Mouse (Mus musculus) heart, adult 8-10 months (tissue): Measurements from ENCODE around the gene Gm26661. TPM values are rescaled to one million over a fixed set of nuclear protein-coding genes. Genes with fewer than 3 reads are reported as not detected.

ENCODE experiments used
- DNase-seq: peaks from one replicate; pipeline ENCODE4 v3.0.0; 2022; ENCODE audit warnings: low spot score
- total RNA-seq, 4 experiments: library from RNA; stranded (reverse); gene quantifications; 2 replicates each; pipeline ENCODE4 v1.2.4; 2022

Gene Gm26661
- not detected for total RNA-seq

- DNase-seq, result no peak
Measured at GRCm38 (mm10) chr14:7791532-7792159, at the start of gene Gm26661. Gene Gm26661, plus strand, starts transcription at chr14:7791587.

- peak; percentile 18 for DNase-seq
Measured at GRCm38 (mm10) chr14:7748944-7749763, 42.2 kb upstream of the Gm26661 start.

GRCm38 (mm10) chr14:7749764-7750089, 41.7 kb upstream of the Gm26661 start:
- no peak for DNase-seq

- DNase-seq, result peak; percentile 38
Measured at GRCm38 (mm10) chr14:7765569-7766314, 25.6 kb upstream of the Gm26661 start.

- peak; percentile 52 for DNase-seq
Measured at GRCm38 (mm10) chr14:7773714-7774389, 17.5 kb upstream of the Gm26661 start.

- no peak for DNase-seq
Measured at GRCm38 (mm10) chr14:7786073-7786472, 5.3 kb upstream of the Gm26661 start.

GRCm38 (mm10) chr14:7789266-7790030, 1.9 kb upstream of the Gm26661 start:
- DNase-seq, result no peak

GRCm38 (mm10) chr14:7791061-7791531, 291 bp upstream of the Gm26661 start:
- DNase-seq, result no peak

- DNase-seq, result no peak
Measured at GRCm38 (mm10) chr14:7795961-7796360, 4.6 kb downstream of the Gm26661 start.

- DNase-seq, result no peak
Measured at GRCm38 (mm10) chr14:7800611-7801010, 9.2 kb downstream of the Gm26661 start.

GRCm38 (mm10) chr14:7801831-7802230, 10.4 kb downstream of the Gm26661 start:
- DNase-seq, result no peak

- no peak for DNase-seq
Measured at GRCm38 (mm10) chr14:7803874-7804557, 12.6 kb downstream of the Gm26661 start.

- DNase-seq, result no peak
Measured at GRCm38 (mm10) chr14:7804558-7804905, 13.1 kb downstream of the Gm26661 start.

- DNase-seq, result no peak
Measured at GRCm38 (mm10) chr14:7807711-7808110, 16.3 kb downstream of the Gm26661 start.

- peak; percentile 18 for DNase-seq
Measured at GRCm38 (mm10) chr14:7808501-7808981, 17.2 kb downstream of the Gm26661 start.

GRCm38 (mm10) chr14:7809043-7809955, 17.9 kb downstream of the Gm26661 start:
- peak; percentile 56 for DNase-seq

GRCm38 (mm10) chr14:7817770-7818462, 26.5 kb downstream of the Gm26661 start, which contains the start of gene Flnb:
Gene Flnb, plus strand, starts transcription at chr14:7817957.
- peak; percentile 97 for DNase-seq

- DNase-seq, result peak; percentile 12
Measured at GRCm38 (mm10) chr14:7818463-7819121, 27.2 kb downstream of the Gm26661 start.
